Mouse (Mus musculus) heart, embryonic 16.5 days (tissue): ENCODE data around the gene Slc38a9. TPM values are rescaled to one million over a fixed set of nuclear protein-coding genes. Genes with fewer than 3 reads are reported as not detected.

Experiments used
- ATAC-seq: fragments of 200-750 bp; cut with Nextera tagmentation; replicated peaks from 2 replicates; pipeline ENCODE4 v1.8.0; 2017; ENCODE audit warnings: moderate number of reproducible peaks; ENCODE audit not compliant: insufficient read depth, low FRiP score; ENCODE audit errors: extremely low read depth
- H3K27ac ChIP-seq: fragments of 300-500 bp; sonication (generic); 2 replicates; pipeline ENCODE4 v1.5.1; 2014; ENCODE audit warnings: mild to moderate bottlenecking, low read length, control low read depth, moderate library complexity
- H3K27me3 ChIP-seq: fragments of 300-500 bp; sonication (generic); 2 replicates; pipeline ENCODE4 v1.6.1; 2014; ENCODE audit warnings: low read length, mixed read lengths; ENCODE audit not compliant: control insufficient read depth, insufficient read depth
- H3K36me3 ChIP-seq: fragments of 300-500 bp; sonication (generic); 2 replicates; pipeline ENCODE4 v1.6.1; 2014; ENCODE audit not compliant: control insufficient read depth, insufficient read depth
- H3K4me1 ChIP-seq: fragments of 300-500 bp; sonication (generic); 2 replicates; pipeline ENCODE4 v1.6.1; 2014; ENCODE audit warnings: low read length, mixed read lengths; ENCODE audit not compliant: control insufficient read depth, insufficient read depth
- H3K4me2 ChIP-seq: fragments of 300-500 bp; sonication (generic); 2 replicates; pipeline ENCODE4 v1.6.1; 2014; ENCODE audit warnings: low read depth, mild to moderate bottlenecking, control low read depth, low read length
- H3K4me3 ChIP-seq: fragments of 300-500 bp; sonication (generic); 2 replicates; pipeline ENCODE4 v1.5.1; 2014; ENCODE audit warnings: mild to moderate bottlenecking, control low read depth, low read length
- H3K9ac ChIP-seq: fragments of 300-500 bp; sonication (generic); 2 replicates; pipeline ENCODE4 v1.6.1; 2014; ENCODE audit warnings: low read length, control low read depth
- H3K9me3 ChIP-seq: fragments of 300-500 bp; sonication (generic); replicated peaks from 2 replicates; pipeline ENCODE4 v1.6.1; 2016; ENCODE audit warnings: low read length; ENCODE audit not compliant: control insufficient read depth
- WGBS: fragments of 180-500 bp; shearing (Covaris S2); extraction: QIAGEN DNeasy Blood & Tissue Kit; methylation state at CpG from one replicate; pipeline ENCODE4 v1.1.7; 2014; 5-methylcytosine and 5-hydroxymethylcytosine counted together
- polyA plus RNA-seq: library from polyadenylated mRNA; unstranded; fragments of >200 nt; fragmentation: Nextera tagmentation; extraction: Ambion mirVana; gene quantifications from 2 replicates; pipeline ENCODE4 v1.2.1, GENCODE M21; 2015

Gene Slc38a9
- polyA plus RNA-seq = 12.7 and 14.0 TPM in 2 replicates

- Histone ChIP-seq H3K36me3 (no peaks in the 10 kb centered on the region), H3K27ac (peak within 1 kb of the TSS; percentile 74), H3K27me3 (no peaks in the 10 kb centered on the region), H3K4me2 (peak within 1 kb of the TSS; percentile 84), H3K4me1 (peaks cover 7% of the 10 kb centered on the region), H3K9ac (peak within 1 kb of the TSS; percentile 85), H3K9me3 (no peaks in the 10 kb centered on the region), H3K4me3 (peak within 1 kb of the TSS; percentile 83)
- peak; percentile 97 for ATAC-seq
- under 1% methylated on average over 33 of the region's 33 CpGs for WGBS
Measured at GRCm38 (mm10) chr13:112660574-112661381, at the start of gene Slc38a9. TSS of gene Slc38a9 (plus strand) at chr13:112660751.

- no peak overlapping the region for H3K9ac ChIP-seq
- H3K36me3 ChIP-seq = no peaks in the 10 kb centered on the region
- H3K27ac ChIP-seq = no peak overlapping the region
- no peaks in the 10 kb centered on the region for H3K4me1 ChIP-seq
- H3K9me3 ChIP-seq = no peaks in the 10 kb centered on the region
- no peak for ATAC-seq
- H3K27me3 ChIP-seq = no peaks in the 10 kb centered on the region
- 75% methylated on average over 3 of the region's 3 CpGs for WGBS
- no peak overlapping the region for H3K4me3 ChIP-seq
- H3K4me2 ChIP-seq = no peak overlapping the region
Measured at GRCm38 (mm10) chr13:112621592-112621991, 39.0 kb upstream of the Slc38a9 start.

GRCm38 (mm10) chr13:112623656-112624055 is 36.9 kb upstream of the Slc38a9 start:
- no peaks in the 10 kb centered on the region for H3K27me3 ChIP-seq
- H3K4me1 ChIP-seq = no peaks in the 10 kb centered on the region
- no peak overlapping the region for H3K4me2 ChIP-seq
- 57% methylated on average over 7 of the region's 7 CpGs for whole genome bisulfite sequencing
- no peak for ATAC-seq
- no peaks in the 10 kb centered on the region for H3K36me3 ChIP-seq
- no peak overlapping the region for H3K27ac ChIP-seq
- H3K9me3 ChIP-seq = no peaks in the 10 kb centered on the region
- no peak overlapping the region for H3K4me3 ChIP-seq
- no peak overlapping the region for H3K9ac ChIP-seq

DNA sequence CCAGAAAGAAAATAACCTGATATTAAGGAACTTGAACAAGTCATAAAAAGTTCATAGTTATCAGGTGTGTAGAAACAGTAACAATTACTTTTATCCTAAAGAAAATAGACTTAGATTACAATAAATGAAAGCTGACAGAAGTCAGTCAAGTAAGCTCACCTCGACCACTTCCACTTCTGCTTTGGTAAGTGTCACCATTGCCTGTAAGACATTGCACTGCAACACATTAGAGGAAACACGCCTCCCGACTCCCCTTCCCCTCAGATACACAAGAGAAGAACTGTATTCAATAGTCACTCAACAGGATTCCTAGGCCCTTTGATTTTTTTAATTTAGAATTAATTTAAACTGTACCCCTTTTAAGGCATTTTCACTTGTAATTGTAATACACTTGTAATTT is 35.9 kb upstream of the Slc38a9 start:
- H3K4me2 ChIP-seq = no peak overlapping the region
- H3K9me3 ChIP-seq = no peaks in the 10 kb centered on the region
- H3K27ac ChIP-seq = no peak overlapping the region
- H3K36me3 ChIP-seq = no peaks in the 10 kb centered on the region
- no peak overlapping the region for H3K9ac ChIP-seq
- 58% methylated on average over 3 of the region's 3 CpGs for WGBS
- ATAC-seq = no peak
- H3K4me3 ChIP-seq = no peak overlapping the region
- H3K4me1 ChIP-seq = no peaks in the 10 kb centered on the region
- no peaks in the 10 kb centered on the region for H3K27me3 ChIP-seq

- H3K27me3 ChIP-seq = no peaks in the 10 kb centered on the region
Measured at GRCm38 (mm10) chr13:112625566-112625965, 35.0 kb upstream of the Slc38a9 start.

GRCm38 (mm10) chr13:112635174-112635837 is 25.2 kb upstream of the Slc38a9 start:
- Histone ChIP-seq H3K27me3 (no peaks in the 10 kb centered on the region), H3K4me1 (no peaks in the 10 kb centered on the region), H3K27ac (no peak overlapping the region), H3K36me3 (no peaks in the 10 kb centered on the region), H3K4me3 (no peak overlapping the region), H3K9me3 (no peaks in the 10 kb centered on the region), H3K4me2 (no peak overlapping the region), H3K9ac (no peak overlapping the region)
- no peak for ATAC-seq
- WGBS = 54% methylated on average over 7 of the region's 7 CpGs

More at GRCm38 (mm10) chr13:112625566-112625965, 35.0 kb upstream of the Slc38a9 start:
- no peaks in the 10 kb centered on the region for H3K9me3 ChIP-seq
- no peak overlapping the region for H3K27ac ChIP-seq
- H3K4me2 ChIP-seq = no peak overlapping the region
- H3K4me3 ChIP-seq = no peak overlapping the region
- ATAC-seq = no peak
- no peaks in the 10 kb centered on the region for H3K36me3 ChIP-seq
- H3K9ac ChIP-seq = no peak overlapping the region
- H3K4me1 ChIP-seq = no peaks in the 10 kb centered on the region

- no peak overlapping the region for H3K4me2 ChIP-seq
- no peaks in the 10 kb centered on the region for H3K27me3 ChIP-seq
- H3K4me3 ChIP-seq = no peak overlapping the region
- H3K9me3 ChIP-seq = no peaks in the 10 kb centered on the region
- 30% methylated on average over 3 of the region's 3 CpGs for WGBS
- H3K9ac ChIP-seq = no peak overlapping the region
- H3K36me3 ChIP-seq = no peaks in the 10 kb centered on the region
- H3K27ac ChIP-seq = no peak overlapping the region
- no peak for ATAC-seq
- H3K4me1 ChIP-seq = no peaks in the 10 kb centered on the region
Measured at GRCm38 (mm10) chr13:112636498-112636897, 24.1 kb upstream of the Slc38a9 start.

DNA sequence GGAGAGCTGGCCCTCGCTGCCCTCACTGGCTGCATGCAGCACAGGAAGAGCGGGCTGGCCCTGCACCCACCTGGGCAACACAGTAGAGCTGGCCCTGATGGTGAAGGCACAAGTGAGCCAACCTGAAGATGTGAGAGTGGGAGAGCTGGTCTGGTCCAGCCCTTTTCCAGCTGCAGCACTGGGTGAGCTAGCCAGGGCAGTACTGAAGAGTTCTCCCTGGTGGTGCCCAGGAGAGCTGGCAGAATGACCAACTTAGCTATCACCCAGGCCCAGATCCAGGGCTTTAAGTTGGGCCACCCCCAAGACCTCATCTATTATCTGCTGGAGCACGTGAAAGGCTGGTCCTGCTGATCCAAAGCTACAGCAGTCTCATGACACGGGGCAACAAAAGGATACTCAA is 21.4 kb upstream of the Slc38a9 start:
- H3K9me3 ChIP-seq = no peaks in the 10 kb centered on the region
- H3K27me3 ChIP-seq = no peaks in the 10 kb centered on the region
- ATAC-seq = no peak
- H3K4me2 ChIP-seq = no peak overlapping the region
- H3K4me3 ChIP-seq = no peak overlapping the region
- 65% methylated on average over 4 of the region's 4 CpGs for WGBS
- H3K27ac ChIP-seq = no peak overlapping the region
- no peak overlapping the region for H3K9ac ChIP-seq
- H3K36me3 ChIP-seq = no peaks in the 10 kb centered on the region
- H3K4me1 ChIP-seq = no peaks in the 10 kb centered on the region

DNA sequence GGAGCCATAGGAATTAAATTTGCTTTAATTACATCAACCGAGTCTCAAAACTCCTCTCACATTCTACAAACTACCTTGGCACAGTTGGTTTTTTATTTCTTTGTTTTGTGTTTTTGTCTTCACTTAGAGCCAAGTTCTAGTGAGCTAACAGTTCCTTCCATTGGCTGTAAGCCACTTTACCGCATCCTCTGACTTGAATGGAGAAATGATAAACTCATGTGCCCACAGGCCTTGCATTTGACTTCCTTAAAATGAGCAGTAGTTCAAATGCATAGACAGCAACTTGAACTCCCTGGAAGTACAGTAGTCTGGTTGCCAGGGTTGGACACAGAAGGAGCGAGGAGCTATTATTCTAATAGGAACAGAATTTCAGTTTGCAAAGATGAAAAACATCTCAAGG is 17.7 kb upstream of the Slc38a9 start:
- H3K9ac ChIP-seq = no peak overlapping the region
- no peak overlapping the region for H3K27ac ChIP-seq
- H3K4me3 ChIP-seq = no peak overlapping the region
- no peak for ATAC-seq
- H3K27me3 ChIP-seq = no peaks in the 10 kb centered on the region
- no peaks in the 10 kb centered on the region for H3K4me1 ChIP-seq
- no peak overlapping the region for H3K4me2 ChIP-seq
- no peaks in the 10 kb centered on the region for H3K9me3 ChIP-seq
- H3K36me3 ChIP-seq = no peaks in the 10 kb centered on the region
- WGBS = 81% methylated on average over 3 of the region's 3 CpGs
